Mouse (Mus musculus) CH12.LX (cell line): ENCODE data around the gene Kpna7. TPM values are rescaled to one million over a fixed set of nuclear protein-coding genes. Genes with fewer than 3 reads are reported as not detected.

Experiments used
- DNase-seq: peaks from one replicate; pipeline ENCODE4 v3.0.0-alpha.2; 2013; ENCODE audit errors: extremely low read depth
- H3K27ac ChIP-seq: 2 replicates; pipeline ENCODE4 v1.5.1; 2012; ENCODE audit warnings: low read depth, mild to moderate bottlenecking, control low read depth, moderate library complexity; ENCODE audit not compliant: insufficient read depth
- H3K27me3 ChIP-seq: replicated peaks from 2 replicates; pipeline ENCODE3; 2012; ENCODE audit warnings: inconsistent platforms
- H3K36me3 ChIP-seq, 2 experiments: replicated peaks in 1 of 2; 2 replicates each; pipeline versions ENCODE3 to v1.6.1; 2012; ENCODE audit warnings: inconsistent platforms in 1 of 2, low read length in 1 of 2, mild to moderate bottlenecking in 1 of 2, mixed read lengths in 1 of 2, moderate library complexity in 1 of 2; ENCODE audit not compliant: control insufficient read depth in 1 of 2, insufficient read depth in 1 of 2
- H3K4me1 ChIP-seq, 2 experiments: 2 replicates each; pipeline ENCODE4 v1.6.1; 2012; ENCODE audit warnings: inconsistent platforms in 1 of 2, moderate library complexity in 1 of 2; ENCODE audit not compliant: insufficient read depth in 2 of 2, control insufficient read depth in 1 of 2
- H3K4me2 ChIP-seq: 2 replicates; pipeline ENCODE4 v1.6.1; 2012; ENCODE audit warnings: low read depth, mild to moderate bottlenecking, control low read depth; ENCODE audit not compliant: poor library complexity, insufficient read depth, severe bottlenecking
- H3K4me3 ChIP-seq, 3 experiments: fragments of 150-350 bp in 1 of 3; sonication (generic) in 1 of 3; replicated peaks in 1 of 3; 2 replicates each; pipeline versions ENCODE3 to v1.5.1; 2011 to 2012; ENCODE audit warnings: low read depth in 2 of 3, low read length in 2 of 3, mild to moderate bottlenecking in 2 of 3, moderate library complexity in 2 of 3, control low read depth in 1 of 3, improper control_type of control experiment in 1 of 3, inconsistent platforms in 1 of 3, mixed read lengths in 1 of 3; ENCODE audit not compliant: poor library complexity in 1 of 3
- H3K79me2 ChIP-seq: replicated peaks from 2 replicates; pipeline ENCODE4 v1.6.1; 2012; ENCODE audit warnings: mild to moderate bottlenecking, moderate library complexity; ENCODE audit not compliant: control insufficient read depth, poor library complexity, insufficient read depth, severe bottlenecking; ENCODE audit errors: extremely low read depth
- H3K9ac ChIP-seq: 2 replicates; pipeline ENCODE4 v1.6.1; 2012; ENCODE audit warnings: low read depth, mild to moderate bottlenecking, control low read depth, moderate library complexity; ENCODE audit not compliant: insufficient read depth
- H3K9me3 ChIP-seq: replicated peaks from 2 replicates; pipeline ENCODE3; 2012; ENCODE audit warnings: low read length, inconsistent platforms, mixed read lengths
- CHD1 ChIP-seq: IDR thresholded peaks from 2 replicates; pipeline ENCODE4 v1.6.1; 2012; ENCODE audit warnings: low read depth, low read length, improper control_type of control experiment, inconsistent platforms
- CHD2 ChIP-seq: IDR thresholded peaks from 2 replicates; pipeline ENCODE4 v1.6.1; 2011; ENCODE audit warnings: low read length, improper control_type of control experiment
- CTCF ChIP-seq, 2 experiments: IDR thresholded peaks in 1 of 2; conservative IDR thresholded peaks in 1 of 2; 2 replicates each; pipeline ENCODE4 v1.5.1; 2011 to 2012; ENCODE audit warnings: low read depth in 2 of 2, low read length in 2 of 2, improper control_type of control experiment in 1 of 2, inconsistent platforms in 1 of 2, mild to moderate bottlenecking in 1 of 2, moderate library complexity in 1 of 2
- E2F4 ChIP-seq: IDR thresholded peaks from 2 replicates; pipeline ENCODE4 v1.6.1; 2011; ENCODE audit warnings: low read depth, low read length, improper control_type of control experiment; ENCODE audit not compliant: insufficient replicate concordance
- GABPA ChIP-seq: IDR thresholded peaks from 2 replicates; pipeline ENCODE4 v1.6.1; 2012; ENCODE audit warnings: low read depth, low read length, improper control_type of control experiment, inconsistent platforms; ENCODE audit not compliant: insufficient replicate concordance
- HCFC1 ChIP-seq: IDR thresholded peaks from 2 replicates; pipeline ENCODE4 v1.6.1; 2012; ENCODE audit warnings: low read depth, mild to moderate bottlenecking, inconsistent platforms, low read length, improper control_type of control experiment
- IRF4 ChIP-seq: IDR thresholded peaks from 2 replicates; pipeline ENCODE4 v1.6.1; 2014; ENCODE audit warnings: low read depth, mild to moderate bottlenecking, inconsistent platforms, low read length, improper control_type of control experiment
- JUN ChIP-seq: IDR thresholded peaks from 2 replicates; pipeline ENCODE4 v1.6.1; 2011; ENCODE audit warnings: low read depth, mild to moderate bottlenecking, low read length, improper control_type of control experiment, moderate library complexity; ENCODE audit not compliant: insufficient read depth
- JUND ChIP-seq: conservative IDR thresholded peaks from 2 replicates; pipeline ENCODE4 v1.6.1; 2011; ENCODE audit warnings: low read depth, low read length, improper control_type of control experiment
- MAFK ChIP-seq: IDR thresholded peaks from 2 replicates; pipeline ENCODE4 v1.6.1; 2011; ENCODE audit warnings: low read length, improper control_type of control experiment; ENCODE audit not compliant: insufficient replicate concordance
- MAX ChIP-seq: IDR thresholded peaks from 2 replicates; pipeline ENCODE4 v1.6.1; 2011; ENCODE audit warnings: low read length, improper control_type of control experiment
- MAZ ChIP-seq: IDR thresholded peaks from 2 replicates; pipeline ENCODE4 v1.6.1; 2012; ENCODE audit warnings: low read depth, mild to moderate bottlenecking, inconsistent platforms, low read length, improper control_type of control experiment, moderate library complexity
- MEF2A ChIP-seq: IDR thresholded peaks from 2 replicates; pipeline ENCODE4 v1.6.1; 2014; ENCODE audit warnings: low read depth, mild to moderate bottlenecking, inconsistent platforms, low read length, improper control_type of control experiment, borderline replicate concordance
- MXI1 ChIP-seq: IDR thresholded peaks from 2 replicates; pipeline ENCODE4 v1.6.1; 2011; ENCODE audit warnings: mild to moderate bottlenecking, low read depth, low read length, improper control_type of control experiment
- NELFE ChIP-seq: IDR thresholded peaks from 2 replicates; pipeline ENCODE4 v1.6.1; 2011; ENCODE audit warnings: low read depth, low read length, improper control_type of control experiment
- NRF1 ChIP-seq: IDR thresholded peaks from 2 replicates; pipeline ENCODE4 v1.6.1; 2014; ENCODE audit warnings: low read depth, mild to moderate bottlenecking, inconsistent platforms, low read length, improper control_type of control experiment, moderate library complexity
- PAX5 ChIP-seq: IDR thresholded peaks from 2 replicates; pipeline ENCODE4 v1.6.1; 2012; ENCODE audit warnings: low read length, inconsistent platforms, mixed read lengths
- POLR2A ChIP-seq: IDR thresholded peaks from 2 replicates; pipeline ENCODE4 v1.6.1; 2011; ENCODE audit warnings: low read depth, mild to moderate bottlenecking, improper control_type of control experiment, low read length
- POLR2AphosphoS2 ChIP-seq: IDR thresholded peaks from 2 replicates; pipeline ENCODE4 v1.6.1; 2011; ENCODE audit warnings: low read depth, low read length, improper control_type of control experiment
- RAD21 ChIP-seq: IDR thresholded peaks from 2 replicates; pipeline ENCODE4 v1.6.1; 2011; ENCODE audit warnings: low read depth, mild to moderate bottlenecking, low read length, improper control_type of control experiment, moderate library complexity
- RCOR1 ChIP-seq: conservative IDR thresholded peaks from 2 replicates; pipeline ENCODE4 v1.6.1; 2012; ENCODE audit warnings: low read depth, mild to moderate bottlenecking, inconsistent platforms, low read length, improper control_type of control experiment
- SIN3A ChIP-seq: IDR thresholded peaks from 2 replicates; pipeline ENCODE4 v1.6.1; 2012; ENCODE audit warnings: low read length, improper control_type of control experiment, inconsistent platforms
- SMC3 ChIP-seq: IDR thresholded peaks from 2 replicates; pipeline ENCODE4 v1.6.1; 2011; ENCODE audit warnings: low read depth, low read length, improper control_type of control experiment
- TCF12 ChIP-seq: IDR thresholded peaks from 2 replicates; pipeline ENCODE4 v1.6.1; 2014; ENCODE audit warnings: low read depth, mild to moderate bottlenecking, inconsistent platforms, low read length, improper control_type of control experiment
- UBTF ChIP-seq: IDR thresholded peaks from 2 replicates; pipeline ENCODE4 v1.6.1; 2012; ENCODE audit warnings: low read depth, mild to moderate bottlenecking, inconsistent platforms, low read length, improper control_type of control experiment, moderate library complexity
- USF1 ChIP-seq: IDR thresholded peaks from 2 replicates; pipeline ENCODE4 v1.6.1; 2014; ENCODE audit warnings: low read depth, mild to moderate bottlenecking, inconsistent platforms, low read length, improper control_type of control experiment
- USF2 ChIP-seq: conservative IDR thresholded peaks from 2 replicates; pipeline ENCODE4 v1.6.1; 2011; ENCODE audit warnings: low read depth, low read length, improper control_type of control experiment
- ZC3H11A ChIP-seq: IDR thresholded peaks from 2 replicates; pipeline ENCODE4 v1.6.1; 2012; ENCODE audit warnings: low read depth, mild to moderate bottlenecking, inconsistent platforms, low read length, improper control_type of control experiment
- ZKSCAN1 ChIP-seq: IDR thresholded peaks from 2 replicates; pipeline ENCODE4 v1.6.1; 2012; ENCODE audit warnings: low read depth, inconsistent platforms, low read length, improper control_type of control experiment, borderline replicate concordance
- ZMIZ1 ChIP-seq: IDR thresholded peaks from 2 replicates; pipeline ENCODE4 v1.6.1; 2012; ENCODE audit warnings: low read depth, mild to moderate bottlenecking, inconsistent platforms, low read length, improper control_type of control experiment
- ZNF384 ChIP-seq: IDR thresholded peaks from 2 replicates; pipeline ENCODE4 v1.6.1; 2012; ENCODE audit warnings: low read depth, low read length, improper control_type of control experiment, inconsistent platforms
- dilution Hi-C: fragments of 300-500 bp; cut with MboI; formaldehyde crosslinking; loops from 2 replicates; pipeline ENCODE4 v1.14.3; 2020; ENCODE audit warnings: low sequenced_read_pairs; ENCODE audit not compliant: extremely low pct_unique_long_range_greater_than_20kb, extremely low pct_ligation_motif_present
- in situ Hi-C: fragments of 300-500 bp; cut with MboI; formaldehyde crosslinking; loops from 3 replicates; pipeline ENCODE4 v1.14.3; 2019; ENCODE audit warnings: low sequenced_read_pairs, low pct_ligation_motif_present, low pct_unique_long_range_greater_than_20kb, mixed read lengths
- polyA plus RNA-seq: library from polyadenylated mRNA; unstranded; fragments of >175 nt; gene quantifications from 2 replicates; pipeline ENCODE4 v1.2.1, GENCODE M21; 2012; ENCODE audit warnings: low read depth; ENCODE audit not compliant: insufficient read length
- total RNA-seq, 2 experiments: library from RNA; depleted of rRNA; stranded (reverse); fragments of 300-350 nt in 1 of 2; fragments of >200 nt in 1 of 2; gene quantifications; 2 replicates each; pipeline ENCODE4 v1.2.3; 2012 to 2014

Gene Kpna7
- total and polyA plus RNA-seq, 3 experiments = 0.26 TPM; not detected in 2

- TF ChIP-seq USF2 (no peak), CHD2 (0 out of 2 replicates have a peak, but pooled peaks have one; percentile 12), JUN (no peak), CTCF (conservative IDR thresholded peaks at IDR 0.05 in 1 of 2, IDR thresholded peaks at IDR 0.05 in 1 of 2; ENCODE audit: low read depth in 2 of 2, low read length in 2 of 2) (no peak), IRF4 (no peak), ZKSCAN1 (no peak), GABPA (no peak), NRF1 (peak; percentile 29; the same call in 1 of the 2 replicates), TCF12 (no peak), RCOR1 (no peak), POLR2AphosphoS2 (peak; percentile 59; the same call in 1 of the 2 replicates), MAFK (no peak), POLR2A (peak; percentile 86), MEF2A (no peak), SMC3 (no peak), UBTF (no peak), CHD1 (no peak), ZC3H11A (no peak), MAZ (no peak; the same call in 1 of the 2 replicates), PAX5 (no peak), MXI1 (no peak; the same call in 1 of the 2 replicates), RAD21 (no peak)
These were observed 30.3 kb upstream of the Kpna7 start, which contains the start of gene Arpc1b (continued) for GRCm38 (mm10) chr5:145114071-145114605.

- no peak for DNase-seq
- TF ChIP-seq MAZ = no peak
- no peak for TF ChIP-seq ZNF384
- TF ChIP-seq TCF12 = no peak
- no peak for TF ChIP-seq JUND
- TF ChIP-seq SIN3A = no peak
- TF ChIP-seq E2F4 = no peak
- no peak for TF ChIP-seq ZKSCAN1
- no peak for TF ChIP-seq POLR2AphosphoS2
- TF ChIP-seq NELFE = no peak
- TF ChIP-seq IRF4 = no peak
- no peak for TF ChIP-seq USF2
- TF ChIP-seq CHD1 = no peak
- no peak for TF ChIP-seq MAX
- TF ChIP-seq RCOR1 = no peak
- TF ChIP-seq JUN = no peak
- no peak for TF ChIP-seq USF1
- no peak for TF ChIP-seq SMC3
- no peak for TF ChIP-seq HCFC1
- no peak for TF ChIP-seq ZMIZ1
- no peak for TF ChIP-seq CTCF (conservative IDR thresholded peaks at IDR 0.05 in 1 of 2, IDR thresholded peaks at IDR 0.05 in 1 of 2; ENCODE audit: low read depth in 2 of 2, low read length in 2 of 2)
- H3K4me1 ChIP-seq = peaks cover 2 to 13% of the 10 kb centered on the region in 2 experiments; a peak in 2 of 4 replicates
- H3K27me3 ChIP-seq = no peaks in the 10 kb centered on the region
- peak overlapping the region; percentile 13 to 98 (median 97) for H3K4me3 ChIP-seq
- H3K27ac ChIP-seq = no peak overlapping the region
- H3K9ac ChIP-seq = no peak overlapping the region
- peak overlapping the region; percentile 73; the same call in 1 of the 2 replicates for H3K4me2 ChIP-seq
- dilution Hi-C loops = no loop called here
- in situ Hi-C loops = no loop called here
- H3K79me2 ChIP-seq = peaks cover 39% of the 10 kb centered on the region
- H3K9me3 ChIP-seq = peaks cover 5% of the 10 kb centered on the region
- peaks cover 24 to 53% of the 10 kb centered on the region in 2 experiments for H3K36me3 ChIP-seq
These were observed 29.6 kb upstream of the Kpna7 start for GRCm38 (mm10) chr5:145113416-145113815.
